Mouse (Mus musculus) G1E (cell line): Measurements from ENCODE around the gene Fgfr2. TPM values are rescaled to one million over a fixed set of nuclear protein-coding genes. Genes with fewer than 3 reads are reported as not detected.

Source experiments
- ATAC-seq: 2 replicates; pipeline ENCODE4 v1.8.0; 2016; ENCODE audit warnings: mild to moderate bottlenecking; ENCODE audit not compliant: insufficient number of reproducible peaks, poor library complexity, low FRiP score, severe bottlenecking; ENCODE audit errors: extremely low read depth
- DNase-seq: peaks from one replicate; pipeline ENCODE4 v3.0.0; 2012; ENCODE audit warnings: low spot score
- H3K27me3 ChIP-seq: 2 replicates; pipeline ENCODE4 v1.6.1; 2012; ENCODE audit warnings: mild to moderate bottlenecking, low read length, inconsistent platforms; ENCODE audit not compliant: insufficient read depth
- H3K36me3 ChIP-seq: replicated peaks from 2 replicates; pipeline ENCODE3; 2012; ENCODE audit warnings: mild to moderate bottlenecking, inconsistent platforms
- H3K4me1 ChIP-seq: 2 replicates; pipeline ENCODE4 v1.6.1; 2012; ENCODE audit warnings: low read depth, low read length, inconsistent platforms, mixed read lengths; ENCODE audit not compliant: insufficient read depth
- H3K4me3 ChIP-seq: 2 replicates; pipeline ENCODE4 v1.5.1; 2012; ENCODE audit warnings: low read depth, mild to moderate bottlenecking, inconsistent platforms, low read length, moderate library complexity, mixed read lengths
- H3K9me3 ChIP-seq: replicated peaks from 2 replicates; pipeline ENCODE4 v1.6.1; 2012; ENCODE audit warnings: inconsistent platforms
- CTCF ChIP-seq: IDR thresholded peaks from 2 replicates; pipeline ENCODE4 v1.5.1; 2012; ENCODE audit warnings: low read depth, low read length, inconsistent platforms, mixed read lengths
- GATA1 ChIP-seq: IDR thresholded peaks from 2 replicates; pipeline ENCODE4 v1.6.1; 2012; ENCODE audit warnings: borderline replicate concordance, low read length, inconsistent platforms, mixed read lengths
- GATA2 ChIP-seq: IDR thresholded peaks from 2 replicates; pipeline ENCODE4 v1.6.1; 2012; ENCODE audit warnings: low read depth, low read length, inconsistent platforms, borderline replicate concordance
- POLR2AphosphoS5 ChIP-seq: IDR thresholded peaks from 2 replicates; pipeline ENCODE4 v1.6.1; 2012; ENCODE audit warnings: low read depth, low read length, inconsistent platforms; ENCODE audit not compliant: insufficient replicate concordance
- TAL1 ChIP-seq: conservative IDR thresholded peaks from 2 replicates; pipeline ENCODE4 v1.6.1; 2012; ENCODE audit warnings: low read depth, low read length, inconsistent platforms, mixed read lengths
- polyA plus RNA-seq: library from polyadenylated mRNA; stranded (reverse); fragments of >175 nt; gene quantifications from 2 replicates; pipeline ENCODE4 v1.2.3, GENCODE M21; 2012
- total RNA-seq, 2 experiments: library from RNA; stranded (forward) in 1 of 2; stranded (reverse) in 1 of 2; fragments of 200-1000 nt in 1 of 2; fragments of >200 nt in 1 of 2; fragmentation: Nextera tagmentation in 1 of 2; gene quantifications; 2 replicates each; pipeline ENCODE4 v1.2.3; 2014 to 2017

Fgfr2 gene
- total and polyA plus RNA-seq, 3 experiments: 0.22 TPM; not detected in 2

GRCm38 (mm10) chr7:132281753-132282152, 841.4 kb downstream of the Fgfr2 start:
- Histone ChIP-seq H3K4me3 (no peak overlapping the region), H3K4me1 (no peaks in the 10 kb centered on the region), H3K9me3 (peaks cover 72% of the 10 kb centered on the region), H3K27me3 (no peaks in the 10 kb centered on the region), H3K36me3 (no peaks in the 10 kb centered on the region)
- DNase-seq (no peak), ATAC-seq (no peak)
- TF ChIP-seq TAL1 (no peak), GATA2 (no peak), GATA1 (no peak)

- DNase-seq: no peak
- Histone ChIP-seq H3K27me3 (no peaks in the 10 kb centered on the region), H3K4me1 (no peaks in the 10 kb centered on the region), H3K4me3 (no peak overlapping the region), H3K36me3 (no peaks in the 10 kb centered on the region), H3K9me3 (peaks cover 73% of the 10 kb centered on the region)
- ATAC-seq: no peak
- TF ChIP-seq GATA1: no peak
- TF ChIP-seq CTCF: no peak
- TF ChIP-seq POLR2AphosphoS5: no peak
- no peak for TF ChIP-seq GATA2
- TF ChIP-seq TAL1: no peak
Observed at GRCm38 (mm10) chr7:132278658-132279057, 844.5 kb downstream of the Fgfr2 start.

DNA sequence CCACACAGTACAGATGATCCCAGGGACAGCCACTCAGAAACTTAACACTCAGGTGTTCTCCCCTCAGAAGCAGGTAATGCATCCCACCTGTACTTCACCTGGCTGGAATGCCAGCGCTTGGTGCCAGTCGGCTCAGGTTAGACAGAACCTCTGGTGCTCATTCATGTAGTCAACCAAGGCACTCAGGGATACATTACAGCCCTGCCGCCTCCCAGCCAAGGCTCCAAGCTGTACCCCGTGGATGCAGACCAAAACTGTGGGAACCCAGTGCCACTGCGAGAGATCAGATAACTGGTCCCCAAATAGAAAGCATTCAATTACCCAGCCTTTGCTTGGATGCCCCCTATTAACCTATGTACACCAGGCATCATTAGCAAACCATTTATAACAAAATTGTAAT, 846.9 kb downstream of the Fgfr2 start:
- H3K4me1 ChIP-seq: no peaks in the 10 kb centered on the region
- no peak for TF ChIP-seq GATA2
- no peak for TF ChIP-seq GATA1
- TF ChIP-seq POLR2AphosphoS5: no peak
- TF ChIP-seq CTCF: no peak
- TF ChIP-seq TAL1: no peak
- H3K36me3 ChIP-seq: no peaks in the 10 kb centered on the region
- no peak for DNase-seq
- H3K27me3 ChIP-seq: no peaks in the 10 kb centered on the region
- no peak overlapping the region for H3K4me3 ChIP-seq
- ATAC-seq: no peak
- peaks cover 57% of the 10 kb centered on the region for H3K9me3 ChIP-seq

GRCm38 (mm10) chr7:132273741-132274513, 849.2 kb downstream of the Fgfr2 start:
- DNase-seq (no peak), ATAC-seq (no peak)
- no peak overlapping the region for H3K4me3 ChIP-seq
- H3K9me3 ChIP-seq: peaks cover 59% of the 10 kb centered on the region
- H3K4me1 ChIP-seq: no peaks in the 10 kb centered on the region
- no peaks in the 10 kb centered on the region for H3K27me3 ChIP-seq
- no peak for TF ChIP-seq GATA2
- no peak for TF ChIP-seq CTCF
- no peak for TF ChIP-seq TAL1
- TF ChIP-seq POLR2AphosphoS5: no peak
- no peak for TF ChIP-seq GATA1
- no peaks in the 10 kb centered on the region for H3K36me3 ChIP-seq

DNA sequence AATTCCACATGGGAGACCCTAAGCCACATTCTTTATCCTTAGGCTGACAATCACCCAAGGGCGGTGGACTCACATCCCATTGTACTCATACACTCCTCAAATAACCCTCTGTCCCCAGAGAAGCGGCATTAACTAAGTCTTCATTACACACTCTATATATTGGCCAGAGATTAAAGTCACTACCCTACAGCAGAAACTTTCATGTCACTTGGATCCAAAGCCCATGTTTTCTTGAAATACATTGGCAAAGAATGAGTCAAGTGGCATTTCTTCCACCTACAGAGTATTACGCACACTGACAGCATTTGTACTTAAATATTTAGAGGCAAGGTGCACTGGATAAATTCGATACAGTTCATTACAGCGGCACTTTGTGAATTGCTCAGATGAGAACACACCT, 850.2 kb downstream of the Fgfr2 start:
- ATAC-seq (no peak), DNase-seq (no peak)
- Histone ChIP-seq H3K9me3 (peaks cover 59% of the 10 kb centered on the region), H3K4me3 (no peak overlapping the region), H3K27me3 (no peaks in the 10 kb centered on the region), H3K36me3 (no peaks in the 10 kb centered on the region), H3K4me1 (no peaks in the 10 kb centered on the region)
- TF ChIP-seq GATA1 (no peak), POLR2AphosphoS5 (no peak), TAL1 (no peak), CTCF (no peak), GATA2 (no peak)

DNA sequence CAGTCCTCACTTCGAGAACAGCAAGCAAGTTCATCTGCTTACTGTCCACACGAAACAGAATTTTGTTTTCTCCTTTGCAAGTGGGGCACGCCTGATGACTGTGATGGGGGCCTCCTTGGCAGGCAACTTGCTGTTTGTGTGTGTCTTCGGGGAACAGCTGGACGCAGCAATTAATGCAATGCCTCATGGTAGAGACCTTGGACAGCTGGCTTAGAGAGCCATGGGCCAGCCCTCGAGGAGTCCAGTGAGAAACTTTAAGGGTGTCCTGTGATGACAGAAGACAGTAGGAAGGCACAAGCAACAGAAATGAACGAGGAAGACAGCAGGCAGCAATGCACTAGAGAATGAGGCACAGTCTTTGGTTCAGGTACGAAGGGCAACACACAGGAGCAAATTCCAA, 852.8 kb downstream of the Fgfr2 start:
- DNase-seq (no peak), ATAC-seq (no peak)
- H3K27me3 ChIP-seq: no peaks in the 10 kb centered on the region
- no peaks in the 10 kb centered on the region for H3K4me1 ChIP-seq
- H3K36me3 ChIP-seq: no peaks in the 10 kb centered on the region
- H3K4me3 ChIP-seq: no peak overlapping the region
- peaks cover 64% of the 10 kb centered on the region for H3K9me3 ChIP-seq
- TF ChIP-seq POLR2AphosphoS5: no peak
- TF ChIP-seq GATA1: no peak
- no peak for TF ChIP-seq CTCF
- no peak for TF ChIP-seq TAL1
- no peak for TF ChIP-seq GATA2
